Mouse (Mus musculus): ENCODE data around the gene Capn9.

Capn9 gene

GRCm38 (mm10) chr8:124572430-124572775 is 3.5 kb upstream of the Capn9 start:
- DNase-seq: no peak

- DNase-seq: peak; percentile 83
Measured at GRCm38 (mm10) chr8:124573552-124574340, 2.2 kb upstream of the Capn9 start.

- DNase-seq: no peak
Measured at GRCm38 (mm10) chr8:124576751-124577150, 840 bp downstream of the Capn9 start.

GRCm38 (mm10) chr8:124585718-124586425 is 10.0 kb downstream of the Capn9 start:
- no peak for DNase-seq

- DNase-seq: no peak
Measured at GRCm38 (mm10) chr8:124586556-124586955, 10.6 kb downstream of the Capn9 start.

- DNase-seq: no peak
Measured at GRCm38 (mm10) chr8:124589393-124589792, 13.5 kb downstream of the Capn9 start.

GRCm38 (mm10) chr8:124604066-124604465 is 28.2 kb downstream of the Capn9 start:
- no peak for DNase-seq

- DNase-seq: no peak
Measured at GRCm38 (mm10) chr8:124608239-124608971, 32.5 kb downstream of the Capn9 start.

- DNase-seq: no peak
Measured at GRCm38 (mm10) chr8:124608972-124609353, 33.1 kb downstream of the Capn9 start.

GRCm38 (mm10) chr8:124614325-124614724 is 38.4 kb downstream of the Capn9 start:
- DNase-seq: no peak

- peak; percentile 86 for DNase-seq
Measured at GRCm38 (mm10) chr8:124617266-124617869, 41.5 kb downstream of the Capn9 start.

- no peak for DNase-seq
Measured at GRCm38 (mm10) chr8:124618252-124618651, 42.3 kb downstream of the Capn9 start.

- peak; percentile 36 for DNase-seq
Measured at GRCm38 (mm10) chr8:124621255-124621654, 45.3 kb downstream of the Capn9 start.

- no peak for DNase-seq
Measured at GRCm38 (mm10) chr8:124626251-124626650, 50.3 kb downstream of the Capn9 start.

- no peak for DNase-seq
Measured at GRCm38 (mm10) chr8:124630489-124630888, 54.6 kb downstream of the Capn9 start.

- DNase-seq: no peak
Measured at GRCm38 (mm10) chr8:124630891-124631290, 55.0 kb downstream of the Capn9 start.

- no peak for DNase-seq
Measured at GRCm38 (mm10) chr8:124631966-124632365, 56.1 kb downstream of the Capn9 start.

GRCm38 (mm10) chr8:124633001-124633703 is 57.2 kb downstream of the Capn9 start:
- peak; percentile 40 for DNase-seq

GRCm38 (mm10) chr8:124634411-124635246 is 58.7 kb downstream of the Capn9 start:
- no peak for DNase-seq

GRCm38 (mm10) chr8:124635247-124635502 is 59.3 kb downstream of the Capn9 start:
- no peak for DNase-seq

- no peak for DNase-seq
Measured at GRCm38 (mm10) chr8:124641599-124641998, 65.7 kb downstream of the Capn9 start.

Data from right cerebral cortex, postnatal 25 days (tissue).